Mouse (Mus musculus): ENCODE results near the gene Sh3pxd2b. TPM values are rescaled to one million over a fixed set of nuclear protein-coding genes. Genes with fewer than 3 reads are reported as not detected.
"Not testable (repeated sequence)": the region's sequence is repeated elsewhere in the genome, so short reads cannot be mapped to it uniquely, and the experiment has no call there.

Gene Sh3pxd2b
- polyA plus RNA-seq (2015; fragmentation: Nextera tagmentation; extraction: Ambion mirVana): 17.3 and 18.0 TPM in 2 replicates

- Histone ChIP-seq H3K4me1 (peaks cover 29% of the 10 kb centered on the region), H3K9ac (replicated peaks) (peak within 1 kb of the TSS; percentile 90), H3K27me3 (no peaks in the 10 kb centered on the region), H3K9me3 (no peaks in the 10 kb centered on the region), H3K4me2 (replicated peaks) (peak within 1 kb of the TSS; percentile 60), H3K4me3 (peak within 1 kb of the TSS; percentile 82), H3K27ac (replicated peaks) (peak within 1 kb of the TSS; percentile 74), H3K36me3 (peaks cover 12% of the 10 kb centered on the region)
- peak; percentile 86 for ATAC-seq (replicated peaks)
- WGBS: under 1% methylated on average over 58 of the region's 86 CpGs
These were observed at the start of gene Sh3pxd2b for GRCm38 (mm10) chr11:32347607-32348432. Gene Sh3pxd2b, plus strand, starts transcription at chr11:32347820.

- 92% methylated on average over 1 of the region's 1 CpGs for WGBS
- no peaks in the 10 kb centered on the region for H3K36me3 ChIP-seq
- H3K27me3 ChIP-seq: no peaks in the 10 kb centered on the region
- no peak overlapping the region for H3K4me3 ChIP-seq
- H3K4me2 ChIP-seq (replicated peaks): no peak overlapping the region
- no peak overlapping the region for H3K9ac ChIP-seq (replicated peaks)
- H3K9me3 ChIP-seq: no peaks in the 10 kb centered on the region
- no peak for ATAC-seq (replicated peaks)
- peaks cover 5% of the 10 kb centered on the region; the same call in 1 of the 2 replicates for H3K4me1 ChIP-seq
- H3K27ac ChIP-seq (replicated peaks): no peak overlapping the region
These were observed 49.6 kb upstream of the Sh3pxd2b start for GRCm38 (mm10) chr11:32297866-32298531.

DNA sequence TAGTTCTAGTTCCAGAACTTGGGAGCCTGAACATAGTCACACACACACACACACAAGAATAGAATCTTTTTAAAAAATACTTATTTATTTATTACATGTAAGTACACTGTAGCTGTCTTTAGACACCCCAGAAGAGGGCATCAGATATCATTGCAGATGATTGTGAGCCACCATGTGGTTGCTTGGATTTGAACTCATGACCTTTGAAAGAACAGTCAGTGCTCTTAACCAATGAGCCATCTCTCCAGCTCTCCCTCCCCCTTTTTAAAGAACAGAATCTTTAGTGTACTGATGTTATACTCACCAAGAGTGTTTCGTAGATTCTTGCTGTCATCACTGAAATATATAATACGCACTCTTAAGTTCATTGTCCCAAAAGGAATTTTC, 49.1 kb upstream of the Sh3pxd2b start:
- no peaks in the 10 kb centered on the region for H3K27me3 ChIP-seq
- peaks cover 9% of the 10 kb centered on the region; the same call in 1 of the 2 replicates for H3K4me1 ChIP-seq
- H3K9me3 ChIP-seq: no peaks in the 10 kb centered on the region
- H3K27ac ChIP-seq (replicated peaks): no peak overlapping the region
- ATAC-seq (replicated peaks): no peak
- no peak overlapping the region for H3K4me2 ChIP-seq (replicated peaks)
- H3K4me3 ChIP-seq: no peak overlapping the region
- H3K9ac ChIP-seq (replicated peaks): no peak overlapping the region
- 97% methylated on average over 2 of the region's 2 CpGs for WGBS
- H3K36me3 ChIP-seq: no peaks in the 10 kb centered on the region

GRCm38 (mm10) chr11:32299865-32300264, 47.8 kb upstream of the Sh3pxd2b start, which contains the start of gene Hbq1a:
Gene Hbq1a, plus strand, starts transcription at chr11:32300069.
- not testable (repeated sequence) for H3K9me3 ChIP-seq; H3K27me3 ChIP-seq; H3K27ac ChIP-seq (replicated peaks); H3K4me1 ChIP-seq; H3K9ac ChIP-seq (replicated peaks); H3K36me3 ChIP-seq
- peak; percentile 55; the same call in 1 of the 2 replicates for ATAC-seq (replicated peaks)
- Histone ChIP-seq H3K4me2 (replicated peaks) (peak within 1 kb of the TSS; percentile 40), H3K4me3 (peak within 1 kb of the TSS; percentile 29)
- WGBS: 5% methylated on average over 16 of the region's 16 CpGs

GRCm38 (mm10) chr11:32300279-32301267, 47.0 kb upstream of the Sh3pxd2b start:
- H3K36me3 ChIP-seq: no peaks in the 10 kb centered on the region
- no peaks in the 10 kb centered on the region for H3K27me3 ChIP-seq
- H3K4me1 ChIP-seq: peaks cover 9% of the 10 kb centered on the region; the same call in 1 of the 2 replicates
- no peak for ATAC-seq (replicated peaks)
- peak overlapping the region; percentile 29 for H3K4me3 ChIP-seq
- H3K9me3 ChIP-seq: no peaks in the 10 kb centered on the region
- H3K9ac ChIP-seq (replicated peaks): no peak overlapping the region
- WGBS: 58% methylated on average over 16 of the region's 17 CpGs
- H3K27ac ChIP-seq (replicated peaks): no peak overlapping the region
- peak overlapping the region; percentile 40 for H3K4me2 ChIP-seq (replicated peaks)

DNA sequence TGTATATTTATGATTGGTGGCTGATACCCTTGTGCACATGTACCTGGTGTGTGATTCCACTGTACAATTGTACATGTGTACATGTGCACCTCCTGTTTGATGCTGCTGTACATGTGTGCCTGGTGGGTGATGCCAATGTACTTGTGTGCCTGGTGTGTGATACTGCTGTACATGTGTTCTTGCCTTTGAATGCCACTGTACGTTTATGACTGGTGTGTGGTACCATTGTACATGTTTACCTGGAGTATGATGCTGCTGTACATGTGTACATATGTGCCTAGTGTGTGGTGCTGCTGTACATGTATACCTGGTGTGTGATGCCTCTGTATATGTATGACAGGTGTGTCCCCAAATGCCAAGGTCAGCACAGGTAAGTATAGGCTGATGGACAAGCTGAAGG, 46.1 kb upstream of the Sh3pxd2b start:
- 73% methylated on average over 1 of the region's 1 CpGs for WGBS
- Histone ChIP-seq H3K4me2 (replicated peaks) (no peak overlapping the region), H3K27ac (replicated peaks) (no peak overlapping the region), H3K9me3 (no peaks in the 10 kb centered on the region), H3K4me1 (peaks cover 9% of the 10 kb centered on the region; the same call in 1 of the 2 replicates), H3K9ac (replicated peaks) (no peak overlapping the region), H3K4me3 (no peak overlapping the region), H3K27me3 (no peaks in the 10 kb centered on the region), H3K36me3 (no peaks in the 10 kb centered on the region)
- no peak for ATAC-seq (replicated peaks)

GRCm38 (mm10) chr11:32302824-32303419, 44.7 kb upstream of the Sh3pxd2b start:
- WGBS: 38% methylated on average over 2 of the region's 2 CpGs
- Histone ChIP-seq H3K4me3 (no peak overlapping the region), H3K4me1 (peaks cover 9% of the 10 kb centered on the region; the same call in 1 of the 2 replicates), H3K9me3 (no peaks in the 10 kb centered on the region), H3K4me2 (replicated peaks) (no peak overlapping the region), H3K9ac (replicated peaks) (no peak overlapping the region), H3K27ac (replicated peaks) (peak overlapping the region; percentile 31; the same call in 1 of the 2 replicates), H3K27me3 (no peaks in the 10 kb centered on the region), H3K36me3 (no peaks in the 10 kb centered on the region)
- peak; percentile 60 for ATAC-seq (replicated peaks)

- H3K4me1 ChIP-seq: peaks cover 9% of the 10 kb centered on the region; the same call in 1 of the 2 replicates
- H3K4me3 ChIP-seq: no peak overlapping the region
- no peak overlapping the region for H3K27ac ChIP-seq (replicated peaks)
- H3K9me3 ChIP-seq: no peaks in the 10 kb centered on the region
- WGBS: 92% methylated on average over 1 of the region's 1 CpGs
- H3K9ac ChIP-seq (replicated peaks): no peak overlapping the region
- H3K36me3 ChIP-seq: no peaks in the 10 kb centered on the region
- no peak overlapping the region for H3K4me2 ChIP-seq (replicated peaks)
- no peak for ATAC-seq (replicated peaks)
- no peaks in the 10 kb centered on the region for H3K27me3 ChIP-seq
These were observed 44.2 kb upstream of the Sh3pxd2b start for GRCm38 (mm10) chr11:32303455-32303854.

GRCm38 (mm10) chr11:32307006-32307405, 40.6 kb upstream of the Sh3pxd2b start:
- no peak overlapping the region for H3K4me3 ChIP-seq
- H3K9ac ChIP-seq (replicated peaks): no peak overlapping the region
- no peak overlapping the region for H3K27ac ChIP-seq (replicated peaks)
- no peaks in the 10 kb centered on the region for H3K9me3 ChIP-seq
- no peak overlapping the region for H3K4me2 ChIP-seq (replicated peaks)
- H3K27me3 ChIP-seq: no peaks in the 10 kb centered on the region
- no peak for ATAC-seq (replicated peaks)
- H3K4me1 ChIP-seq: peaks cover 9% of the 10 kb centered on the region; the same call in 1 of the 2 replicates
- WGBS: 73% methylated on average over 1 of the region's 1 CpGs
- H3K36me3 ChIP-seq: no peaks in the 10 kb centered on the region

GRCm38 (mm10) chr11:32309446-32309845, 38.2 kb upstream of the Sh3pxd2b start:
- no peak overlapping the region for H3K4me3 ChIP-seq

GRCm38 (mm10) chr11:32309928-32310327, 37.7 kb upstream of the Sh3pxd2b start:
- Histone ChIP-seq H3K4me3 (no peak overlapping the region), H3K9me3 (no peaks in the 10 kb centered on the region), H3K4me1 (no peaks in the 10 kb centered on the region), H3K27ac (replicated peaks) (no peak overlapping the region), H3K9ac (replicated peaks) (no peak overlapping the region), H3K4me2 (replicated peaks) (no peak overlapping the region), H3K27me3 (no peaks in the 10 kb centered on the region), H3K36me3 (no peaks in the 10 kb centered on the region)
- WGBS: 78% methylated on average over 3 of the region's 3 CpGs
- no peak for ATAC-seq (replicated peaks)

More at GRCm38 (mm10) chr11:32309446-32309845, 38.2 kb upstream of the Sh3pxd2b start:
- Histone ChIP-seq H3K9me3 (no peaks in the 10 kb centered on the region), H3K4me2 (replicated peaks) (no peak overlapping the region), H3K9ac (replicated peaks) (no peak overlapping the region), H3K27me3 (no peaks in the 10 kb centered on the region), H3K4me1 (no peaks in the 10 kb centered on the region), H3K36me3 (no peaks in the 10 kb centered on the region), H3K27ac (replicated peaks) (no peak overlapping the region)
- 43% methylated on average over 4 of the region's 4 CpGs for WGBS
- no peak for ATAC-seq (replicated peaks)

Measured in forebrain, embryonic 15.5 days (tissue).